Mouse (Mus musculus) liver, embryonic 13.5 days (tissue): ENCODE results near the gene Pnmal2. TPM values are rescaled to one million over a fixed set of nuclear protein-coding genes. Genes with fewer than 3 reads are reported as not detected.

Experiments
- ATAC-seq: fragments of 200-750 bp; cut with Nextera tagmentation; 2 replicates; pipeline ENCODE4 v1.8.0; 2017; ENCODE audit warnings: low read depth, mild to moderate bottlenecking, moderate number of reproducible peaks, moderate library complexity
- DNase-seq: peaks from one replicate; pipeline ENCODE4 v3.0.0; 2022
- H3K27ac ChIP-seq: fragments of 300-500 bp; sonication (generic); 2 replicates; pipeline ENCODE4 v1.5.1; 2015; ENCODE audit warnings: moderate library complexity, mild to moderate bottlenecking, inconsistent platforms
- H3K27me3 ChIP-seq: fragments of 300-500 bp; sonication (generic); 2 replicates; pipeline ENCODE4 v1.6.1; 2015; ENCODE audit warnings: mild to moderate bottlenecking, inconsistent platforms
- H3K36me3 ChIP-seq: fragments of 300-500 bp; sonication (generic); 2 replicates; pipeline ENCODE4 v1.6.1; 2015; ENCODE audit warnings: mild to moderate bottlenecking, inconsistent platforms
- H3K4me1 ChIP-seq: fragments of 300-500 bp; sonication (generic); replicated peaks from 2 replicates; pipeline ENCODE4 v1.6.1; 2015; ENCODE audit warnings: inconsistent platforms
- H3K4me2 ChIP-seq: fragments of 300-500 bp; sonication (generic); 2 replicates; pipeline ENCODE4 v1.6.1; 2015; ENCODE audit warnings: inconsistent platforms, mild to moderate bottlenecking, moderate library complexity
- H3K4me3 ChIP-seq: fragments of 300-500 bp; sonication (generic); replicated peaks from 2 replicates; pipeline ENCODE4 v1.5.1; 2015; ENCODE audit warnings: mild to moderate bottlenecking, inconsistent platforms
- H3K9ac ChIP-seq: fragments of 300-500 bp; sonication (generic); 2 replicates; pipeline ENCODE4 v1.6.1; 2015; ENCODE audit warnings: mild to moderate bottlenecking, inconsistent platforms
- H3K9me3 ChIP-seq: fragments of 300-500 bp; sonication (generic); replicated peaks from 2 replicates; pipeline ENCODE4 v1.6.1; 2016; ENCODE audit warnings: inconsistent platforms
- WGBS: fragments of 180-500 bp; shearing (Covaris S2); methylation state at CpG from one replicate; pipeline ENCODE4 v1.1.7; 2015; ENCODE audit not compliant: insufficient replicate concordance; 5-methylcytosine and 5-hydroxymethylcytosine counted together
- polyA plus RNA-seq: library from polyadenylated mRNA; unstranded; fragments of >200 nt; fragmentation: Nextera tagmentation; extraction: Ambion mirVana; gene quantifications from 2 replicates; pipeline ENCODE4 v1.2.1, GENCODE M21; 2015

Gene Pnmal2
- polyA plus RNA-seq, 1 experiment from 2014 or later = 0.61 TPM

GRCm38 (mm10) chr7:16971160-16971559 lies 26.7 kb downstream of the Pnmal2 start:
- Histone ChIP-seq H3K9ac (no peak overlapping the region), H3K27me3 (no peaks in the 10 kb centered on the region), H3K4me1 (peaks cover 4% of the 10 kb centered on the region; the same call in 1 of the 2 replicates), H3K4me3 (no peak overlapping the region), H3K27ac (no peak overlapping the region), H3K9me3 (no peaks in the 10 kb centered on the region), H3K36me3 (no peaks in the 10 kb centered on the region), H3K4me2 (no peak overlapping the region)
- DNase-seq = no peak
- ATAC-seq = no peak
- WGBS = 30% methylated on average over 3 of the region's 3 CpGs

- Histone ChIP-seq H3K27me3 (no peaks in the 10 kb centered on the region), H3K9me3 (no peaks in the 10 kb centered on the region), H3K9ac (no peak overlapping the region), H3K4me2 (no peak overlapping the region), H3K4me3 (no peak overlapping the region), H3K4me1 (peaks cover 24% of the 10 kb centered on the region), H3K36me3 (no peaks in the 10 kb centered on the region), H3K27ac (no peak overlapping the region)
- DNase-seq (no peak), ATAC-seq (no peak)
- WGBS = 40% methylated on average over 6 of the region's 6 CpGs
Observed at GRCm38 (mm10) chr7:16974018-16974417, 29.5 kb downstream of the Pnmal2 start.

GRCm38 (mm10) chr7:16976298-16976697 lies 31.8 kb downstream of the Pnmal2 start:
- Histone ChIP-seq H3K36me3 (no peaks in the 10 kb centered on the region), H3K27me3 (no peaks in the 10 kb centered on the region), H3K9me3 (no peaks in the 10 kb centered on the region), H3K4me1 (peaks cover 38% of the 10 kb centered on the region), H3K27ac (no peak overlapping the region), H3K4me3 (no peak overlapping the region), H3K9ac (no peak overlapping the region; the same call in 1 of the 2 replicates), H3K4me2 (no peak overlapping the region)
- DNase-seq (no peak), ATAC-seq (no peak)
- WGBS = 64% methylated on average over 8 of the region's 8 CpGs

- H3K4me2 ChIP-seq = peak overlapping the region; percentile 42
- peak overlapping the region; percentile 37 for H3K27ac ChIP-seq
- ATAC-seq (peak; percentile 95), DNase-seq (peak; percentile 53)
- H3K4me3 ChIP-seq = no peak overlapping the region
- WGBS = 19% methylated on average over 6 of the region's 6 CpGs
- no peaks in the 10 kb centered on the region for H3K27me3 ChIP-seq
- no peaks in the 10 kb centered on the region for H3K36me3 ChIP-seq
- H3K9me3 ChIP-seq = no peaks in the 10 kb centered on the region
- H3K9ac ChIP-seq = no peak overlapping the region
- H3K4me1 ChIP-seq = peaks cover 41% of the 10 kb centered on the region
Observed at GRCm38 (mm10) chr7:16978173-16978572, 33.7 kb downstream of the Pnmal2 start.

GRCm38 (mm10) chr7:16978593-16978992 lies 34.1 kb downstream of the Pnmal2 start:
- H3K4me1 ChIP-seq = peaks cover 41% of the 10 kb centered on the region
- H3K9me3 ChIP-seq = no peaks in the 10 kb centered on the region
- no peaks in the 10 kb centered on the region for H3K36me3 ChIP-seq
- peak overlapping the region; percentile 42 for H3K4me2 ChIP-seq
- no peak overlapping the region for H3K9ac ChIP-seq
- no peak overlapping the region for H3K4me3 ChIP-seq
- no peak overlapping the region; the same call in 1 of the 2 replicates for H3K27ac ChIP-seq
- no peaks in the 10 kb centered on the region for H3K27me3 ChIP-seq
- ATAC-seq (peak; percentile 45; the same call in 1 of the 2 replicates), DNase-seq (no peak)
- 72% methylated on average over 3 of the region's 3 CpGs for WGBS

GRCm38 (mm10) chr7:16980348-16980747 lies 35.9 kb downstream of the Pnmal2 start:
- WGBS = 2% methylated on average over 12 of the region's 12 CpGs
- peaks cover 37% of the 10 kb centered on the region for H3K4me1 ChIP-seq
- no peaks in the 10 kb centered on the region for H3K36me3 ChIP-seq
- peak overlapping the region; percentile 63 for H3K9ac ChIP-seq
- DNase-seq (no peak), ATAC-seq (peak; percentile 35)
- no peaks in the 10 kb centered on the region for H3K27me3 ChIP-seq
- H3K4me2 ChIP-seq = peak overlapping the region; percentile 62
- H3K9me3 ChIP-seq = no peaks in the 10 kb centered on the region
- peak overlapping the region; percentile 66 for H3K27ac ChIP-seq
- H3K4me3 ChIP-seq = peak overlapping the region; percentile 43

GRCm38 (mm10) chr7:16982859-16983568 lies 38.5 kb downstream of the Pnmal2 start, which contains the start of gene Gm42372:
Gene Gm42372 (plus strand): TSS chr7:16983086.
- Histone ChIP-seq H3K4me3 (no peak within 1 kb of the TSS), H3K4me2 (no peak within 1 kb of the TSS), H3K27ac (no peak within 1 kb of the TSS), H3K27me3 (no peaks in the 10 kb centered on the region), H3K4me1 (peaks cover 28% of the 10 kb centered on the region), H3K9me3 (no peaks in the 10 kb centered on the region), H3K36me3 (no peaks in the 10 kb centered on the region), H3K9ac (no peak within 1 kb of the TSS)
- 38% methylated on average over 26 of the region's 26 CpGs for WGBS
- no peak for DNase-seq
- ATAC-seq = no peak

- Histone ChIP-seq H3K36me3 (no peaks in the 10 kb centered on the region), H3K4me2 (no peak overlapping the region), H3K27me3 (no peaks in the 10 kb centered on the region), H3K4me1 (peaks cover 27% of the 10 kb centered on the region), H3K27ac (no peak overlapping the region), H3K4me3 (no peak overlapping the region), H3K9ac (no peak overlapping the region), H3K9me3 (no peaks in the 10 kb centered on the region)
- ATAC-seq (no peak), DNase-seq (no peak)
- 65% methylated on average over 7 of the region's 7 CpGs for WGBS
Observed at GRCm38 (mm10) chr7:16987541-16988149, 43.2 kb downstream of the Pnmal2 start.

GRCm38 (mm10) chr7:16988405-16988804 lies 43.9 kb downstream of the Pnmal2 start:
- ATAC-seq (no peak), DNase-seq (no peak)
- no peaks in the 10 kb centered on the region for H3K36me3 ChIP-seq
- H3K9ac ChIP-seq = no peak overlapping the region
- H3K4me3 ChIP-seq = no peak overlapping the region
- 63% methylated on average over 3 of the region's 3 CpGs for WGBS
- no peak overlapping the region for H3K27ac ChIP-seq
- H3K4me1 ChIP-seq = peaks cover 27% of the 10 kb centered on the region
- H3K9me3 ChIP-seq = no peaks in the 10 kb centered on the region
- peaks cover under 1% of the 10 kb centered on the region; the same call in 1 of the 2 replicates for H3K27me3 ChIP-seq
- H3K4me2 ChIP-seq = no peak overlapping the region

- Histone ChIP-seq H3K27me3 (peaks cover 17% of the 10 kb centered on the region), H3K36me3 (no peaks in the 10 kb centered on the region), H3K4me3 (no peak overlapping the region), H3K9me3 (no peaks in the 10 kb centered on the region), H3K4me1 (peaks cover 45% of the 10 kb centered on the region), H3K27ac (peak overlapping the region; percentile 53), H3K9ac (no peak overlapping the region), H3K4me2 (peak overlapping the region; percentile 29; the same call in 1 of the 2 replicates)
- 19% methylated on average over 15 of the region's 15 CpGs for WGBS
- DNase-seq (no peak), ATAC-seq (no peak)
Observed at GRCm38 (mm10) chr7:16990006-16990744, 45.7 kb downstream of the Pnmal2 start.

- no peaks in the 10 kb centered on the region for H3K36me3 ChIP-seq
- no peaks in the 10 kb centered on the region for H3K9me3 ChIP-seq
- H3K4me2 ChIP-seq = no peak overlapping the region
- H3K4me3 ChIP-seq = no peak overlapping the region
- DNase-seq (no peak), ATAC-seq (no peak)
- H3K9ac ChIP-seq = no peak overlapping the region
- H3K4me1 ChIP-seq = peaks cover 55% of the 10 kb centered on the region
- peaks cover 22% of the 10 kb centered on the region for H3K27me3 ChIP-seq
- WGBS = 53% methylated on average over 18 of the region's 18 CpGs
- H3K27ac ChIP-seq = peak overlapping the region; percentile 48; the same call in 1 of the 2 replicates
Observed at GRCm38 (mm10) chr7:16991681-16992450, 47.4 kb downstream of the Pnmal2 start.
